Mouse (Mus musculus) ES-Bruce4 (cell line): ENCODE data around the gene Ankfn1. TPM values are rescaled to one million over a fixed set of nuclear protein-coding genes. Genes with fewer than 3 reads are reported as not detected.

Experiments
- H3K27ac ChIP-seq: 2 replicates; pipeline ENCODE4 v1.5.1; 2012; ENCODE audit warnings: low read length, inconsistent platforms; ENCODE audit not compliant: insufficient read depth
- H3K27me3 ChIP-seq: 2 replicates; pipeline ENCODE4 v1.6.1; 2012; ENCODE audit warnings: mild to moderate bottlenecking, low read length, inconsistent platforms; ENCODE audit not compliant: control insufficient read depth, poor library complexity, insufficient read depth, severe bottlenecking
- H3K36me3 ChIP-seq: 2 replicates; pipeline ENCODE4 v1.6.1; 2012; ENCODE audit warnings: inconsistent platforms, mild to moderate bottlenecking, low read length, moderate library complexity; ENCODE audit not compliant: control insufficient read depth, poor library complexity, insufficient read depth, severe bottlenecking
- H3K4me1 ChIP-seq: one replicate; pipeline ENCODE4 v1.8.1; 2011; ENCODE audit warnings: low read length; ENCODE audit not compliant: control insufficient read depth, insufficient read depth
- H3K4me3 ChIP-seq: 2 replicates; pipeline ENCODE4 v1.5.1; 2011; ENCODE audit warnings: low read depth, mild to moderate bottlenecking, low read length
- H3K9ac ChIP-seq: 2 replicates; pipeline ENCODE4 v1.6.1; 2012; ENCODE audit warnings: low read depth, mild to moderate bottlenecking, inconsistent platforms; ENCODE audit not compliant: poor library complexity, severe bottlenecking
- H3K9me3 ChIP-seq: replicated peaks from 2 replicates; pipeline ENCODE4 v1.6.1; 2012; ENCODE audit warnings: mild to moderate bottlenecking, low read length, inconsistent platforms; ENCODE audit not compliant: control insufficient read depth, poor library complexity, insufficient read depth, severe bottlenecking
- CTCF ChIP-seq: IDR thresholded peaks from one replicate; pipeline ENCODE4 v1.8.1; 2011; ENCODE audit warnings: low read depth, low read length
- EP300 ChIP-seq: IDR thresholded peaks from 2 replicates; pipeline ENCODE4 v1.6.1; 2011; ENCODE audit warnings: low read depth, low read length; ENCODE audit not compliant: insufficient read depth
- POLR2A ChIP-seq: IDR thresholded peaks from one replicate; pipeline ENCODE4 v1.8.1; 2011; ENCODE audit warnings: low read length; ENCODE audit not compliant: insufficient read depth
- polyA plus RNA-seq: library from polyadenylated mRNA; stranded (reverse); fragments of >200 nt; gene quantifications from 2 replicates; pipeline ENCODE4 v1.2.4, GENCODE M21; 2011; ENCODE audit warnings: low read depth; ENCODE audit not compliant: missing spikeins, insufficient read depth, insufficient read length

Gene Ankfn1
- polyA plus RNA-seq, 1 experiment: not detected

- Histone ChIP-seq H3K27ac (no peak overlapping the region), H3K27me3 (no peaks in the 10 kb centered on the region; the same call in 1 of the 2 replicates), H3K9me3 (no peaks in the 10 kb centered on the region), H3K4me1 (no peaks in the 10 kb centered on the region), H3K9ac (no peak overlapping the region), H3K36me3 (no peaks in the 10 kb centered on the region), H3K4me3 (no peak overlapping the region)
- TF ChIP-seq POLR2A: no peak
- TF ChIP-seq CTCF: no peak
- TF ChIP-seq EP300: no peak
Observed at GRCm38 (mm10) chr11:89515501-89515901, 262.0 kb downstream of the Ankfn1 start.

GRCm38 (mm10) chr11:89508675-89509324 lies 268.7 kb downstream of the Ankfn1 start:
- no peak overlapping the region for H3K4me3 ChIP-seq
- no peaks in the 10 kb centered on the region for H3K4me1 ChIP-seq
- H3K27me3 ChIP-seq: no peaks in the 10 kb centered on the region; the same call in 1 of the 2 replicates
- H3K36me3 ChIP-seq: no peaks in the 10 kb centered on the region
- TF ChIP-seq POLR2A (no peak), CTCF (no peak), EP300 (no peak)
- H3K9ac ChIP-seq: no peak overlapping the region
- no peaks in the 10 kb centered on the region for H3K9me3 ChIP-seq
- H3K27ac ChIP-seq: no peak overlapping the region

GRCm38 (mm10) chr11:89506595-89507245 lies 270.7 kb downstream of the Ankfn1 start:
- H3K9me3 ChIP-seq: no peaks in the 10 kb centered on the region
- no peak overlapping the region for H3K9ac ChIP-seq
- H3K27ac ChIP-seq: no peak overlapping the region
- no peaks in the 10 kb centered on the region for H3K4me1 ChIP-seq
- TF ChIP-seq CTCF: no peak
- TF ChIP-seq POLR2A: no peak
- no peak for TF ChIP-seq EP300
- H3K4me3 ChIP-seq: no peak overlapping the region
- H3K27me3 ChIP-seq: no peaks in the 10 kb centered on the region; the same call in 1 of the 2 replicates
- no peaks in the 10 kb centered on the region for H3K36me3 ChIP-seq

GRCm38 (mm10) chr11:89505046-89505445 lies 272.4 kb downstream of the Ankfn1 start:
- TF ChIP-seq POLR2A: no peak
- TF ChIP-seq EP300: no peak
- no peak for TF ChIP-seq CTCF
- no peaks in the 10 kb centered on the region; the same call in 1 of the 2 replicates for H3K27me3 ChIP-seq

GRCm38 (mm10) chr11:89501796-89502195 lies 275.7 kb downstream of the Ankfn1 start:
- Histone ChIP-seq H3K27ac (no peak overlapping the region), H3K27me3 (no peaks in the 10 kb centered on the region; the same call in 1 of the 2 replicates), H3K9me3 (no peaks in the 10 kb centered on the region), H3K36me3 (no peaks in the 10 kb centered on the region), H3K4me1 (no peaks in the 10 kb centered on the region), H3K9ac (no peak overlapping the region), H3K4me3 (no peak overlapping the region)
- no peak for TF ChIP-seq CTCF
- no peak for TF ChIP-seq EP300
- no peak for TF ChIP-seq POLR2A

More at GRCm38 (mm10) chr11:89505046-89505445, 272.4 kb downstream of the Ankfn1 start:
- H3K4me3 ChIP-seq: no peak overlapping the region
- no peaks in the 10 kb centered on the region for H3K4me1 ChIP-seq
- H3K36me3 ChIP-seq: no peaks in the 10 kb centered on the region
- no peaks in the 10 kb centered on the region for H3K9me3 ChIP-seq
- H3K9ac ChIP-seq: no peak overlapping the region
- H3K27ac ChIP-seq: no peak overlapping the region

- H3K9me3 ChIP-seq: no peaks in the 10 kb centered on the region
- H3K4me1 ChIP-seq: no peaks in the 10 kb centered on the region
- no peaks in the 10 kb centered on the region for H3K36me3 ChIP-seq
- H3K27me3 ChIP-seq: no peaks in the 10 kb centered on the region; the same call in 1 of the 2 replicates
- TF ChIP-seq CTCF: no peak
- no peak for TF ChIP-seq EP300
- TF ChIP-seq POLR2A: no peak
- no peak overlapping the region for H3K9ac ChIP-seq
- H3K4me3 ChIP-seq: no peak overlapping the region
- H3K27ac ChIP-seq: no peak overlapping the region
Observed at GRCm38 (mm10) chr11:89500961-89501360, 276.5 kb downstream of the Ankfn1 start.
